Mouse (Mus musculus): ENCODE data around the gene Enpp1. TPM values are rescaled to one million over a fixed set of nuclear protein-coding genes. Genes with fewer than 3 reads are reported as not detected.

Gene Enpp1
- total RNA-seq, 2 experiments from 2014 or later: 1.6 to 5.9 TPM

DNA sequence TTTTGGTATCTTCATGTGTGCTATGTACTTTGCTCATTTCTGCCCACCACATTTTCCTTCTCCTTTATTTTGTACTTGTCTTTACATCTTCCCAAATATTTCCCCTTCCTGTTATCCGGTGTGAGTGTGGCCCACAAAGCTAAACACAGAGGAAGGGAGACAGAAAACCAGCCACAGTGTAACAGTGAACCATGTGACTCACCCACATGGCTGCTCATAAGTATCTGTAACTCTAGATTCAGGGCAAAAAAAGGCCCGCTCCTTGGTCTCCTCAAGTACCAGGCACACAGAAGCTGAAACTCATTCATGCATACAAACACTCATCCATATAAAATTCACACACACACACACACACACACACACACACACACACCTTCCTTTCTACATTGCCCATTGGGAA, 108.9 kb downstream of the Enpp1 start:
- no peak for ATAC-seq (replicated peaks; ENCODE audit: poor library complexity)

- no peak for ATAC-seq (replicated peaks; ENCODE audit: poor library complexity)
Measured at GRCm38 (mm10) chr10:24599802-24600201, 112.2 kb downstream of the Enpp1 start.

GRCm38 (mm10) chr10:24598693-24599092, 113.3 kb downstream of the Enpp1 start:
- no peak for ATAC-seq (replicated peaks; ENCODE audit: poor library complexity)

GRCm38 (mm10) chr10:24597789-24598188, 114.2 kb downstream of the Enpp1 start:
- ATAC-seq (replicated peaks; ENCODE audit: poor library complexity): no peak

DNA sequence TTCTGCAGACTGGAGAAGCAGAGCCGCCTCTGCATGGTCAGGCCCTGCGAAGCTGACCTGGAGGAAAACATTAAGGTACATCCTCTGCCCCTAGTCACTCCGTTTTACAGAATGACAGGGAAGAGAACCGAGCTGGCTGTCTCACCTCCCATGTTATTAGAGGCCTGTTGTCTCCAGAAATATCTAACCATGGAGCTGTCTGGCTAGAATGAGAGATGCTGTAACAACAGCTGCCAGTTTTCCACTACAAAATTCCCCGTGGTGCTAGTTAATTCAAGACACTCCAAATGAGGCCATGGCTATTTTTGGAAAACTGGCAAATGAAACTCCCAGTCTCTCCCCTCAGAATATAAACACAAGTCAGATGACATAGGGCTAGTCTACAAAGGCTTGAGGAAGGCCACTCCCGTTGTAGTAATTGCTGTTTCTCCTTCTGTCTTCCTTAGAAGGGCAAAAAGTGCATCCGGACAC, 115.1 kb downstream of the Enpp1 start:
- no peak for ATAC-seq (replicated peaks; ENCODE audit: poor library complexity)

- no peak for ATAC-seq (replicated peaks; ENCODE audit: poor library complexity)
Measured at GRCm38 (mm10) chr10:24596003-24596868, 115.7 kb downstream of the Enpp1 start.

DNA sequence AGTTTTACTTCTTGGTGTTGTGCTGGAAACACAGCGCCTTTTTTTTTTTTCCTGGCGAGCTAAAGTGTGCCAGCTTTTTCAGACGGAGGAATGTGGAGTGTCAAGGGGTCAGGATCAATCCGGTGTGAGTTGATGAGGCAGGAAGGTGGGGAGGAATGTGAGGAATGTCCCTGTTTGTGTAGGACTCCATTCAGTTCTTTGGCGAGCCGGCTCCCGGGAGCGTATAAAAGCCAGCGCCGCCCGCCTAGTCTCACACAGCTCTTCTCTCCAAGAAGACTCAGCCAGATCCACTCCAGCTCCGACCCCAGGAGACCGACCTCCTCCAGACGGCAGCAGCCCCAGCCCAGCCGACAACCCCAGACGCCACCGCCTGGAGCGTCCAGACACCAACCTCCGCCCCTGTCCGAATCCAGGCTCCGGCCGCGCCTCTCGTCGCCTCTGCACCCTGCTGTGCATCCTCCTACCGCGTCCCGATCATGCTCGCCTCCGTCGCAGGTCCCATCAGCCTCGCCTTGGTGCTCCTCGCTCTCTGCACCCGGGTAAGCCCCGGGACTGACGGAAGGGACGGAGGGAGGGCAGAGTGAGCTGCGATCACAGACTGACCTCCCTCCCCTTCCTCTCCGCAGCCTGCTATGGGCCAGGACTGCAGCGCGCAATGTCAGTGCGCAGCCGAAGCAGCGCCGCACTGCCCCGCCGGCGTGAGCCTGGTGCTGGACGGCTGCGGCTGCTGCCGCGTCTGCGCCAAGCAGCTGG, 116.5 kb downstream of the Enpp1 start, which contains the start of gene Ccn2:
Gene Ccn2, plus strand, starts transcription at position 193 of the 753 bp plus-strand sequence.
- peak; percentile 49 for ATAC-seq (replicated peaks; ENCODE audit: poor library complexity)

- ATAC-seq (replicated peaks; ENCODE audit: poor library complexity): no peak
Measured at GRCm38 (mm10) chr10:24593556-24593955, 118.4 kb downstream of the Enpp1 start.

- ATAC-seq (replicated peaks; ENCODE audit: poor library complexity): peak; percentile 32
Measured at GRCm38 (mm10) chr10:24592969-24593368, 119.0 kb downstream of the Enpp1 start.

DNA sequence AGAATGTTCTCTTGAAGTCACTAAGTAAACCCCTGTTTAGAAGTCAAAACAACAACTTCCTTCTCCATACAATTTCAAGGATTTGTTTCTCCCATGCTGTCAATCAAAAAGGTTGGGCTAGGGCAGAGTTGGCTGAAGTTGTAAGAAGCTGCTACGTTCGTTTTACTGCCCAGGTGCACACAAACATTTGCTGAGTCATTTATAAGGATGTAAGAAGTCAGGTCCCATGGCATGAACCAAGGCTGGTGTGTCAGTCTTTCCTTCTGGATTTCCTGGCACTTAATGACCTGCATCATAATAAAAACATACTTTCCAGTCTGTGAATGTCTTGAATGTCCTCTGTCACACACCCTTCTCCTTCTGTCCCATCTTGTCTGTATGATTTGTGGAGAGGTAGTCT, 119.6 kb downstream of the Enpp1 start:
- ATAC-seq (replicated peaks; ENCODE audit: poor library complexity): no peak

DNA sequence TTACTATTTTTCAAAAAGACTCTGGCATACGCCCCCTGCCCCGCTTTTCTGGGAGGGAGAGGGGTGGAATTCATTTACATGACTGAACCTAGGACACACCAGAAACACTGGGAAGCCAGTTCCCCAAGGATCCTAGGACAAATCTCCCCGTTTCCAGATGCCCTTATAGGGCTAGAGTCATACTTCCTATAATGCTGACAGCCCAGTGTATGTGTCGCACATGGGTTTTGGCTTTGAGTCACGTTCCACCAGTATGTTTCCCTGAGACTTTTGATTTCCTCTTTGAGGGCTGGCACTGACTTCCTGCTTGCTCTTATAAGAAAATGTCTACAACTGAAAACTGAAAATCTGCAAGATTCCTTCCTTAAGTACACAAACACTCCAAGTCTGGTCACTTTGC, 120.2 kb downstream of the Enpp1 start:
- ATAC-seq (replicated peaks; ENCODE audit: poor library complexity): peak; percentile 63

- peak; percentile 87 for ATAC-seq (replicated peaks; ENCODE audit: poor library complexity)
Measured at GRCm38 (mm10) chr10:24591136-24591535, 120.8 kb downstream of the Enpp1 start.

GRCm38 (mm10) chr10:24590546-24590945, 121.4 kb downstream of the Enpp1 start:
- no peak for ATAC-seq (replicated peaks; ENCODE audit: poor library complexity)

DNA sequence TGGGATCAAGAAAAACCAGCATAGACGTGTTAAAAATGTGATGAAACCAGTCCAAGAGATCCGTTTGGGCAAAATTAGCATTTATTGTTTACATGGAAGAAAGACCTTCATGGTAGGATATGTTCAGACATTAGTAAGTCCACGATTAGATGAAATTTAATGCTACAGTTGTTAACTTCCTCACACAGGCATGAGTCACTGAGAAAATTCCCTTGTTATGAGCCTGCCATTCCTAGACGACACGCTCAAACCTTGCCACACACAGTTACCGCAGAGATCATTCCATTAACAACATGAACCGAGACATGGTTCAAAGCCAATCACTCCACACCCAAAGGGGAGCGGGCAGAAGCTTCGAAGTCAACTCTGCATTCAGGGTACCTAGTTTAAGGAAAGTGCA, 122.7 kb downstream of the Enpp1 start:
- no peak for ATAC-seq (replicated peaks; ENCODE audit: poor library complexity)

GRCm38 (mm10) chr10:24588824-24589223, 123.1 kb downstream of the Enpp1 start:
- no peak for ATAC-seq (replicated peaks; ENCODE audit: poor library complexity)

Other genes with a start within 250 kb of the Enpp1 start
- gene Ccn2, start 116.7 kb downstream of the Enpp1 start, total RNA-seq (2015): not detected in 2 replicates
- gene Ccn2, start 116.7 kb downstream of the Enpp1 start, total RNA-seq (2017): not detected in 2 replicates
- gene Enpp3, start 130.7 kb upstream of the Enpp1 start, total RNA-seq (2015): 0.22 and 0.54 TPM in 2 replicates
- gene Enpp3, start 130.7 kb upstream of the Enpp1 start, total RNA-seq (2017): 0.10 and 0.12 TPM in 2 replicates
- gene Med23, start 157.8 kb upstream of the Enpp1 start, total RNA-seq (2015): 20.5 and 25.2 TPM in 2 replicates
- 22.8 and 32.5 TPM in 2 replicates for gene Med23, start 157.8 kb upstream of the Enpp1 start, total RNA-seq (2017)
- gene Arg1, start 215.3 kb upstream of the Enpp1 start, total RNA-seq (2015): not detected in 2 replicates
- not detected in 2 replicates for gene Arg1, start 215.3 kb upstream of the Enpp1 start, total RNA-seq (2017)

Measured in megakaryocyte progenitor cell, adult 5-6 weeks (primary cell).